Mouse (Mus musculus): ENCODE measurements around the gene Fndc10. TPM values are rescaled to one million over a fixed set of nuclear protein-coding genes. Genes with fewer than 3 reads are reported as not detected.

Gene Fndc10
- total RNA-seq (2023; ENCODE audit: inconsistent age), result 2.7 to 3.2 TPM (median 2.8 TPM) in 4 replicates

GRCm38 (mm10) chr4:155694111-155694481 is at the start of gene Fndc10:
Fndc10 (plus strand) TSS chr4:155694342.

DNA sequence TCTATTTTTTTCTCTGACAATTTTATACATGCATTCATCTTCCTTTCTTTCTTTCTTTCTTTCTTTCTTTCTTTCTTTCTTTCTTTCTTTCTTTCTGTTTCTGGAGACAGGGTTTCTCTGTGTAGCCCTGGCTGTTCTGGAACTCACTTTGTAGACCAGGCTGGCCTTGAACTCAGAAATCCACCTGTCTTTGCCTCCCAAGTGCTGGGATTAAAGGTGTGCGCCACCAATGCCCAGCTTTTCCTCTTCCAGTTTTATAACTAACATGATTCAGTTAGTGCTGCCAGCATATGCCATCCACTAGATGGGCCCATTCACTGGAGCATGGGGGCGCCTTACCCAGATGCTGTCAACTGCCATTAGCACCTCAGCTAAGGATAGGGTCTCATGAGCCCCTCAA is 48.8 kb upstream of the Fndc10 start, which contains the start of gene Gm10563:
Gm10563 (minus strand) TSS at position 101 of the 400 bp plus-strand sequence.

DNA sequence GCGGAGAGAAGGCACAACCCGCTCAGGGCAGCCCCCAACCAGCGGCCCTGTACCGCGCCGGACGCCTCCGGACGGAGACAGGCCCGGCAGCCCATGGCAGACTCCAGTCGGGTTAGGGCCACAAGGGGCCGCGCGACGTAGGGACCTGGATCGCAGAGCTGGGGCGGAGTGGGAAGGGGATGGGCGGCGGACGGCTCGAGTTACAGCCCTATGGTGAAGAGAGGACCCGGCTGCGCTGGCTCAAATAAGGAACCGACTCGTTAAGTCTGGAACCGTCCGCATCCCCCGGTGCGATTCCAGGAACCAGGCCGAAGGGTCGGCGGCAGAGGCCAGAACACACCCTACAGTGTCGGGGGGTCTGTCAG is 41.1 kb upstream of the Fndc10 start, which contains the start of gene Mmp23:
Mmp23 (minus strand) TSS at position 299 of the 365 bp plus-strand sequence.

GRCm38 (mm10) chr4:155668689-155669597 is 25.2 kb upstream of the Fndc10 start, which contains the start of gene Mib2:
Mib2 (minus strand) TSS chr4:155669198.

GRCm38 (mm10) chr4:155704721-155705591 is 10.8 kb downstream of the Fndc10 start, which contains the start of gene Ssu72:
Ssu72 (plus strand) TSS chr4:155704800.

GRCm38 (mm10) chr4:155734350-155734941 is 40.3 kb downstream of the Fndc10 start, which contains the start of gene Tmem240:
Tmem240 (plus strand) TSS chr4:155734800.

Other genes starting within 250 kb of the Fndc10 start
- gene Tmem52, start 225.2 kb upstream of the Fndc10 start, total RNA-seq (2023; ENCODE audit: inconsistent age), result not detected in 4 replicates
- gene Gnb1, start 203.0 kb upstream of the Fndc10 start, total RNA-seq (2023; ENCODE audit: inconsistent age), result 240 to 283 TPM (median 263 TPM) in 4 replicates
- 50.7 to 59.1 TPM (median 52.7 TPM) in 4 replicates for gene Nadk, start 132.0 kb upstream of the Fndc10 start, total RNA-seq (2023; ENCODE audit: inconsistent age)
- 19.8 to 29.5 TPM (median 26.5 TPM) in 4 replicates for gene Slc35e2, start 92.9 kb upstream of the Fndc10 start, total RNA-seq (2023; ENCODE audit: inconsistent age)
- 139 to 162 TPM (median 154 TPM) in 4 replicates for gene Cdk11b, start 69.5 kb upstream of the Fndc10 start, total RNA-seq (2023; ENCODE audit: inconsistent age)
- not detected in 4 replicates for gene Gm10563, start 48.9 kb upstream of the Fndc10 start, total RNA-seq (2023; ENCODE audit: inconsistent age)
- gene Mmp23, start 41.0 kb upstream of the Fndc10 start, total RNA-seq (2023; ENCODE audit: inconsistent age), result 0.51 TPM in 1 of 4 replicates, not detected in the others
- gene Mib2, start 25.1 kb upstream of the Fndc10 start, total RNA-seq (2023; ENCODE audit: inconsistent age), result 37.5 to 43.7 TPM (median 40.3 TPM) in 4 replicates
- 77.2 to 87.4 TPM (median 82.1 TPM) in 4 replicates for gene Ssu72, start 10.5 kb downstream of the Fndc10 start, total RNA-seq (2023; ENCODE audit: inconsistent age)
- 0.32 to 0.60 TPM (median 0.47 TPM) in 4 replicates for gene Tmem240, start 40.5 kb downstream of the Fndc10 start, total RNA-seq (2023; ENCODE audit: inconsistent age)
- gene Atad3a, start 66.8 kb downstream of the Fndc10 start, total RNA-seq (2023; ENCODE audit: inconsistent age), result 45.0 to 54.2 TPM (median 52.5 TPM) in 4 replicates
- gene Vwa1, start 80.4 kb downstream of the Fndc10 start, total RNA-seq (2023; ENCODE audit: inconsistent age), result not detected in 4 replicates
- gene Tmem88b, start 91.5 kb downstream of the Fndc10 start, total RNA-seq (2023; ENCODE audit: inconsistent age), result not detected in 4 replicates
- not detected in 4 replicates for gene Ankrd65, start 96.1 kb downstream of the Fndc10 start, total RNA-seq (2023; ENCODE audit: inconsistent age)
- gene Mrpl20, start 108.5 kb downstream of the Fndc10 start, total RNA-seq (2023; ENCODE audit: inconsistent age), result 42.4 to 51.3 TPM (median 45.0 TPM) in 4 replicates
- 212 to 234 TPM (median 221 TPM) in 4 replicates for gene Ccnl2, start 118.1 kb downstream of the Fndc10 start, total RNA-seq (2023; ENCODE audit: inconsistent age)
- gene Aurkaip1, start 136.9 kb downstream of the Fndc10 start, total RNA-seq (2023; ENCODE audit: inconsistent age), result 72.7 to 92.7 TPM (median 80.5 TPM) in 4 replicates
- 10.4 to 12.7 TPM (median 11.4 TPM) in 4 replicates for gene Mxra8, start 145.3 kb downstream of the Fndc10 start, total RNA-seq (2023; ENCODE audit: inconsistent age)
- 59.0 to 80.3 TPM (median 71.7 TPM) in 4 replicates for gene Dvl1, start 153.1 kb downstream of the Fndc10 start, total RNA-seq (2023; ENCODE audit: inconsistent age)
- gene Tas1r3, start 169.0 kb downstream of the Fndc10 start, total RNA-seq (2023; ENCODE audit: inconsistent age), result 0.55 to 1.4 TPM (median 1.0 TPM) in 4 replicates
- gene Cptp, start 175.1 kb downstream of the Fndc10 start, total RNA-seq (2023; ENCODE audit: inconsistent age), result 5.7 to 9.4 TPM (median 8.1 TPM) in 4 replicates
- 44.3 to 52.8 TPM (median 52.3 TPM) in 4 replicates for gene Ints11, start 175.2 kb downstream of the Fndc10 start, total RNA-seq (2023; ENCODE audit: inconsistent age)
- gene Pusl1, start 197.4 kb downstream of the Fndc10 start, total RNA-seq (2023; ENCODE audit: inconsistent age), result 21.1 to 25.0 TPM (median 23.6 TPM) in 4 replicates
- 66.3 to 71.7 TPM (median 69.2 TPM) in 4 replicates for gene Acap3, start 197.5 kb downstream of the Fndc10 start, total RNA-seq (2023; ENCODE audit: inconsistent age)
- 98.2 to 110 TPM (median 106 TPM) in 4 replicates for gene Ube2j2, start 249.5 kb downstream of the Fndc10 start, total RNA-seq (2023; ENCODE audit: inconsistent age)

All from B cell, adult (primary cell).